Mouse (Mus musculus): Measurements from ENCODE around the gene Hps5. TPM values are rescaled to one million over a fixed set of nuclear protein-coding genes. Genes with fewer than 3 reads are reported as not detected.

Hps5 gene
- 14.9 and 15.8 TPM in 2 replicates for polyA plus RNA-seq (2015; fragmentation: Nextera tagmentation; extraction: Ambion mirVana)

DNA sequence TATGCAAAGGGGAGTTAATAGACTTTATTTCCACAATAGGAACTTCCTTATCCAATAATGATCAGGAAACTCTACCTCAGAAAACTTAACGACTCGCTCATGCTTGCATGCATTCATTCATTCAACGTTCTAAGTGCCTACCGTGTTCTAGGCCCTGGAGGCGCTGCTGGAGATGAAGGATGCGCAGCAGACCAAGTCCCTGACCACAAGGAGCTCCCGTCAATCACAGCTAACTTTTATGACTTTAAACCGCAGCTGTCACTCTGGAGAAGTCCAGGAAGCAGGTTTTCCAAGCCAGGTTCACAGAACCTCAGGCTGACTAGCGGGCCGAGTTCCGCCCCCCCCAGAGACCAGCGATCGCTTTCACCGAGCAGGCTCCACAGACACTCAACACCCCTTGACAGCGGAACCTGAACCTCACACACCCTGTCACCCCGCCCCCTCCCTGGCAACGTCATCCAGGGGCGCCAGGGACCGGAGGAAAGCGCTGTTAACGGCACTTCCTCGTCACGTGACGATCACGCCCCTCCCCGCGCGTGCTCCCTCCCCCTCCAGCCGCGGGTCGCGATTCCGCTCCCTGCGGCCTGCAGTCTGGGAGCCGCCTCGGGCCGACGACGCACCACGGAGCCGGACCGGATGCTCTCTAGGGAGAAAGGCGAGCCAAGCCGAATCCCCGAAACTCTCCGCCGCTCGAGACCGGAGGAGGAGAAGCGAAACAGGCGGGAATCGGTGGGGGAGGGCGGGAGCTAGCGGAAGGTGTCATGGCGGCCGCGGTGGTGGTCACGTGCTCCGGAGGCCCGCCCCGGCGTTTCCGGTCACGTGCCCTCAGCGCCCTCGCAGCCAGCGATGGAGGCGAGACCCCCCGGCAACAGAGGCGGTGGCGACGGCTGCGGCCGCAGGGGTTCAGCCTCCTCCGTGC, at the start of gene Hps5, which contains the start of gene Gtf2h1:
TSS of gene Hps5 (minus strand) at position 778 of the 919 bp plus-strand sequence.
TSS of gene Gtf2h1 (plus strand) at position 817 of the 919 bp plus-strand sequence.
- WGBS, result under 1% methylated on average over 73 of the region's 75 CpGs
- Histone ChIP-seq H3K27me3 (replicated peaks) (no peaks in the 10 kb centered on the region), H3K4me3 (replicated peaks) (peak within 1 kb of the TSS; percentile 70), H3K9ac (replicated peaks) (peak within 1 kb of the TSS; percentile 86), H3K9me3 (replicated peaks) (no peaks in the 10 kb centered on the region), H3K27ac (replicated peaks) (peak within 1 kb of the TSS; percentile 90), H3K36me3 (peaks cover 13% of the 10 kb centered on the region), H3K4me2 (peak within 1 kb of the TSS; percentile 85), H3K4me1 (peaks cover 45% of the 10 kb centered on the region)
- ATAC-seq (ENCODE audit: low FRiP score), result peak; percentile 99

DNA sequence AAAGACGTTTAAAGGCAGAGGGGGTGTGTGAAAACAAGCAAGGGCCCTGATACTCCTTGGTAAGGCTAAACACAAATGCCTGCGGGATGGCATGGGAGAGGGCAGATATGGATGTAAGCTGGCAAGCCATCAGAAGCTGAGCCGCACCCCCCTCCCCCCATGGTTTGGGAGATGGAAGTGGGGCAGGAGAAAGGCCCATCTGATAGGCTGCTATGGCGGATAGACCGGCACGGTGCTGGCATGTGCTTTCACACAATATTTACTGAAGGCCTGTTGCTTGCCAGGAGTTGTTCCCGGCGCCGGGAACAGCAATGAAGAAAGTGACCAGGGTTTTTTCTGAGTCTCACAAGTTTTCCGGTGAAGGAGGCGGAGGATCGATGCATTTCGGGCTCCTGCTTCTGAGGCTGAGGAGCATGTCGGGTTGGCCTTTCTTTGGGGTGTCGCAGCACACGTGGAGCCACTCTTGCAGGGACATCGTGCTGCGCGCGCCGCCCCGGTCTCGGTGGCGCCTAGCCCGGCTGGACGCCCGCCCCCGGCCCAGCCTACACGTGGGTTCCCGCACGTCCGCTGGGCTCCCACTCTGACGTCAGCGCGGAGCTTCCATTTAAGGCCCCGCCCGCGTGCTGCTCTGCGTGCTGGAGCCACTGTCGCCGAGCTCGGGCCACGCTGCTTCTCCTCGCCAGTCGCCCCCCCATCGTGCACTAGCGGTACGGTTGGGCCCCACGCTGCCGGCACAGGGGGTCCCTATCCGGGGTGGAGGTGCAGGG, 49.5 kb upstream of the Hps5 start:
- Histone ChIP-seq H3K9me3 (replicated peaks) (no peaks in the 10 kb centered on the region), H3K27me3 (replicated peaks) (no peaks in the 10 kb centered on the region; the same call in 1 of the 2 replicates), H3K27ac (replicated peaks) (peak overlapping the region; percentile 90), H3K4me3 (replicated peaks) (peak overlapping the region; percentile 87), H3K4me1 (peaks cover 21% of the 10 kb centered on the region), H3K36me3 (peaks cover 16% of the 10 kb centered on the region), H3K9ac (replicated peaks) (peak overlapping the region; percentile 87), H3K4me2 (peak overlapping the region; percentile 93)
- ATAC-seq (ENCODE audit: low FRiP score), result peak; percentile 92
- WGBS, result under 1% methylated on average over 51 of the region's 51 CpGs

DNA sequence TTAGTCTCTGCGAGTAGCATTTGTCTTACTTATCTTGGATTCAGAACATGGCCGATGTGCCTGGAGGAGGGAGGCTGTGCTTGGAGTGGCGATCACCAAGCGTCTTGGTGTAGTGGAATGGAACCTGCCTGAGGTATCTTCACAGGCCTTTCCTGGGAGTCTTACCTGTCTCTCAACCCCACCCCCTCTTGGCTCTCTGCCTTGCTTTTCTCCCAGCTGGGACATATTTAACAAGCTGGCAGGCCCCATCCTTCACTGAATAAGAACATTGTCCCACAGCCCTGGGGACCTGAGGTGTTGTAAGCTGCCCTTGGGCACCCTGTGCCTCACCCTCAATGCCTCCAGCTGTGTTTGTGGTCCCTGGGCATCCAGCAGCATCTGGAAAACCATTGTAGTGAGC, 47.7 kb upstream of the Hps5 start:
- peaks cover 32% of the 10 kb centered on the region for H3K4me1 ChIP-seq
- H3K27ac ChIP-seq (replicated peaks), result no peak overlapping the region
- H3K9me3 ChIP-seq (replicated peaks), result no peaks in the 10 kb centered on the region
- 0 out of 2 replicates have a peak, but pooled peaks cover under 1% of the 10 kb centered on the region for H3K36me3 ChIP-seq
- H3K9ac ChIP-seq (replicated peaks), result no peak overlapping the region
- no peak overlapping the region for H3K4me2 ChIP-seq
- no peak for ATAC-seq (ENCODE audit: low FRiP score)
- 88% methylated on average over 4 of the region's 4 CpGs for WGBS
- H3K27me3 ChIP-seq (replicated peaks), result no peaks in the 10 kb centered on the region; the same call in 1 of the 2 replicates
- no peak overlapping the region for H3K4me3 ChIP-seq (replicated peaks)

DNA sequence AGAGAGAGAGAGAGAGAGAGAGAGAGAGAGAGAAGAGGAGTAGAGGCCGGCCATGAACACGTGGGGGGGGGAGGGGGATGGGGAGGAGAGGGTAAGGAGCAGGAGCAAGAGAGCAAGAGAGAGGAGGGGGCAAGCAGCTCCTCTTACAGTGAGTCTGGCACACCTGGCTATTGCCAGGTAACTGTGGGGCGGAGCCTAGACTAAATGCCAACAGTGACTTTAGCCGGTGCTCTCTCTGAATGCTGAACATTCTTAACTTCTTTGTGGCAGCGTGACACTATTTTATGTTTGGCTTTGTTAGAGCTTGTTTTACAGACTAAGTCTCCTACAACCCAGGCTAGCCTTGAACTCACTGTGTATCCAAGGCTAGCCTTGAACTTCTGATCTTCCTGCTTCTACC, 46.4 kb upstream of the Hps5 start:
- peaks cover 38% of the 10 kb centered on the region for H3K4me1 ChIP-seq
- WGBS, result 38% methylated on average over 5 of the region's 5 CpGs

DNA sequence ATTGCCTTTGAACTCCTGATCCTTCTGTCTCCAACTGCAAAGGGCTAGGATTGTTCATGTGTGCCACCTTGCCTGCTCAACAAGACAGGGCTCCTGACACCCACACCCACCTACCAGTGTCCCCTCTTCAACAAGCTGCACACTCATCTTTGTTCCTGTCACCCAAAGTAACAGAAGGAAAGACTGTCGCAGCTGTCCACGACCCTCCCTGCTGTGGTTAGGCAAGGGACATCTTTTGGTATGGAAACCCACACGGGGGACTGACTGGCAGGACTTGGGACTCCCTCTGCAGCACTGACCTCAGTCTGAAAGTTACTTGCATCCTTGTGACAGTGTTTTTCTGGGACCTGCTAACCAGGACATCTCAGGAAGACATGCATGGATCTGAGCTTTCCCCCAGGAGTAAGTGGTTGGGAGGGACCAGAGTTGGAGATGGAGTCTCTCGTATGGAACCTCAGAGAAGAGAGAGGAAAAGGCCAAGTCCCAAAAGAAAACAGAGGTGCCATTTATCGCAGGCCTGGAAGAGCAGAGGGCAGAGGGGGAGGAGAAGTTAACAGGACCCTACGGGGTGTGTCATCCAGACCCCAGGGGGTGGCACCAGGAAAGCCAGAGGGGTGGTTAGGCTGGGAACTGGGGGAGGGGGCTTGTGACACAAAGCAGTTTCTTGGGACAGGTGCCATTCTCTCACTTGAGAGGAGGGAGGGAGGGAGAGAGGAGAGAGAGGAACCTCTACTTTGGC, 45.1 kb upstream of the Hps5 start, which contains the start of gene Ldha:
TSS of gene Ldha (plus strand) at position 689 of the 739 bp plus-strand sequence.
- no peak for ATAC-seq (ENCODE audit: low FRiP score)
- H3K27ac ChIP-seq (replicated peaks), result no peak within 1 kb of the TSS
- no peak within 1 kb of the TSS for H3K9ac ChIP-seq (replicated peaks)
- H3K9me3 ChIP-seq (replicated peaks), result no peaks in the 10 kb centered on the region
- no peaks in the 10 kb centered on the region; the same call in 1 of the 2 replicates for H3K27me3 ChIP-seq (replicated peaks)
- H3K4me2 ChIP-seq, result no peak within 1 kb of the TSS
- no peak within 1 kb of the TSS for H3K4me3 ChIP-seq (replicated peaks)
- peaks cover 27% of the 10 kb centered on the region for H3K4me1 ChIP-seq
- no peaks in the 10 kb centered on the region for H3K36me3 ChIP-seq
- 34% methylated on average over 6 of the region's 6 CpGs for WGBS

More for the DNA sequence above, 46.4 kb upstream of the Hps5 start:
- Histone ChIP-seq H3K9me3 (replicated peaks) (no peaks in the 10 kb centered on the region), H3K36me3 (no peaks in the 10 kb centered on the region), H3K4me2 (no peak overlapping the region), H3K4me3 (replicated peaks) (no peak overlapping the region), H3K27ac (replicated peaks) (no peak overlapping the region), H3K9ac (replicated peaks) (no peak overlapping the region), H3K27me3 (replicated peaks) (no peaks in the 10 kb centered on the region; the same call in 1 of the 2 replicates)
- ATAC-seq (ENCODE audit: low FRiP score), result no peak

DNA sequence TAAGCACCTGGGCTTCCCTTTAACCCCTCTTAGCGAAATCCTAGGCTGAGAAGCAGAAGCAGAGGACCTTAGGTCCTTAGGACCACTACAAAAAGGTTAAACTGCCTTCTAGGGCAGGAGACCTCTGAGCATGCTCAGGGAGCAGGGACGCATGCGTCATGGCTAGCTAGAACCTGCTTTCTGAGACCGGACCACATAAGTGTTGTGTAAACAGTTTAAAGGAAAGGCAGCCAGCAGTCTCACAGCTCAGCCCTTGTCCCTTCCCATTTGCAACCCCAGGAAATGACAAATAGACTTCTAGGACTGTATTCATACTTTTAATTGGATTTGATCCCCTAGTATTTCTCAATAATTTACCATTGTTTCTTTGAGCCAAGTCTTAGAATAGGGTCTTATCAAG, 44.5 kb upstream of the Hps5 start:
- peaks cover 28% of the 10 kb centered on the region for H3K4me1 ChIP-seq
- no peaks in the 10 kb centered on the region for H3K9me3 ChIP-seq (replicated peaks)
- no peak for ATAC-seq (ENCODE audit: low FRiP score)
- no peak overlapping the region for H3K9ac ChIP-seq (replicated peaks)
- H3K4me2 ChIP-seq, result no peak overlapping the region
- no peak overlapping the region for H3K4me3 ChIP-seq (replicated peaks)
- no peaks in the 10 kb centered on the region; the same call in 1 of the 2 replicates for H3K27me3 ChIP-seq (replicated peaks)
- no peaks in the 10 kb centered on the region for H3K36me3 ChIP-seq
- no peak overlapping the region for H3K27ac ChIP-seq (replicated peaks)
- WGBS, result 73% methylated on average over 4 of the region's 4 CpGs

DNA sequence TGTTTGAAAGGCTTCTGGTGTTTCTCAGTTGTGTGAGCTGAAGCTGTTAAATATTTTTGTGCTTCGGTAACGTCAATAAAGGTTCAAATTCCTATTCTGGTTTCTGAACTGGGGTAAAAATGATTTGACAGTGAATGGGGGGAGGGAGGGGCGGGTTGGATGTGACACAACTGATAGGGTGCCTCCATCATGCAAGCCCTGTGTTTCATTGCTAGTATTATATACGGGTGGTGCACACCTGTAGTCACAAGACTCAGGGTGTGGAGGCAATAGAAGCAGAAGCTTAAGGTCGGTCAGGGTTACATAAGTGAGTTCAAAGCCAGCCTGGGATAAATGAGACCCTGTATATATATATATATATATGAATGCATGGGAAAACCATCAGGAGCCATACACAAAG, 44.0 kb upstream of the Hps5 start:
- no peaks in the 10 kb centered on the region; the same call in 1 of the 2 replicates for H3K27me3 ChIP-seq (replicated peaks)
- no peak for ATAC-seq (ENCODE audit: low FRiP score)
- 76% methylated on average over 5 of the region's 5 CpGs for WGBS

DNA sequence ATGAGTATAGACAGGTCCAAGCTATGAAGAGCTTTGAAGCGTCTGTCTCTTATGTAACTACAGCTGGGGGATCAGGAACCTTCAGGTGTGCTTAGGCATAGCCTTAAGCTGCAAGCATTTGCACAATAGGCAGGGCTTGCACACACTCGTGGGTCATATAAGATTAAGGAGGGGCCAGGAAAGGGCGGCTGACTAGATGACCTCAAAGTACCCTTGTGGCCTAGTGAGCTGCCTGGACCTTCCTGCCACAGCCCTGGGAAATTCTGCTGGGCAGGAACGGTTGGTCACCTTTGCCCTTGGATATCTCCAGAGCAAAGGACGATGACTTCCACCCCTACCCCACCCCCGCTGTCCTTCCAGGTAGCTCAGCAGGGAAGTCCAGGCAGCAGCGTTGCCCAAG, 43.6 kb upstream of the Hps5 start:
- no peaks in the 10 kb centered on the region for H3K9me3 ChIP-seq (replicated peaks)
- peaks cover 25% of the 10 kb centered on the region for H3K4me1 ChIP-seq
- no peak overlapping the region for H3K4me3 ChIP-seq (replicated peaks)
- H3K9ac ChIP-seq (replicated peaks), result no peak overlapping the region
- H3K36me3 ChIP-seq, result no peaks in the 10 kb centered on the region
- peak overlapping the region; percentile 72; the same call in 1 of the 2 replicates for H3K27ac ChIP-seq (replicated peaks)
- WGBS, result 40% methylated on average over 7 of the region's 7 CpGs
- ATAC-seq (ENCODE audit: low FRiP score), result no peak
- no peaks in the 10 kb centered on the region; the same call in 1 of the 2 replicates for H3K27me3 ChIP-seq (replicated peaks)
- peak overlapping the region; percentile 37; the same call in 1 of the 2 replicates for H3K4me2 ChIP-seq

More for the DNA sequence above, 44.0 kb upstream of the Hps5 start:
- Histone ChIP-seq H3K36me3 (no peaks in the 10 kb centered on the region), H3K9me3 (replicated peaks) (no peaks in the 10 kb centered on the region), H3K4me2 (no peak overlapping the region), H3K27ac (replicated peaks) (no peak overlapping the region), H3K4me1 (peaks cover 28% of the 10 kb centered on the region), H3K4me3 (replicated peaks) (no peak overlapping the region), H3K9ac (replicated peaks) (no peak overlapping the region)

DNA sequence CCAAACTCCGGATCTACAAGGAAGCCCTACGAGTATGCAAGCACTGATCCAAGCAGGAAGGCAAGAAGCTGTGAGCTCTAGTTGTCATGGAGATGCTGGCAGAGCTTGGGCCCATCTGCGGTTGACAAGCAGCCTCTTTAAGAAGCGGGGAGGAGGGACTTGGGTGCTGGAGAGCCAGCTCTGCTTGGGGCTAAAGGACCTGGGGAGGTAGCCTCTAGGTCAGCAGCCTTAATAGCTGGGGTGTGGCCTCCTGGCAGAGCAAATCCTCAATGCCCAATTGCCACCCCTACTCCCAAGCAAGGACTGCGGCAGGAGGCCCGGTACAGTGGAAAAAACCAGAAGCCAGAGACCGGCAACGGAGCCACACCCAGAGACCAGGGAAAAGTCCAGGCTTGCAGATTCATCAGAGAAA, 43.0 kb upstream of the Hps5 start:
- no peak overlapping the region for H3K9ac ChIP-seq (replicated peaks)
- WGBS, result 7% methylated on average over 8 of the region's 8 CpGs
- H3K4me1 ChIP-seq, result peaks cover 25% of the 10 kb centered on the region
- no peaks in the 10 kb centered on the region; the same call in 1 of the 2 replicates for H3K27me3 ChIP-seq (replicated peaks)
- no peaks in the 10 kb centered on the region for H3K9me3 ChIP-seq (replicated peaks)
- peak; percentile 77 for ATAC-seq (ENCODE audit: low FRiP score)
- H3K4me2 ChIP-seq, result peak overlapping the region; percentile 37
- no peak overlapping the region for H3K4me3 ChIP-seq (replicated peaks)
- H3K27ac ChIP-seq (replicated peaks), result peak overlapping the region; percentile 72
- no peaks in the 10 kb centered on the region for H3K36me3 ChIP-seq

DNA sequence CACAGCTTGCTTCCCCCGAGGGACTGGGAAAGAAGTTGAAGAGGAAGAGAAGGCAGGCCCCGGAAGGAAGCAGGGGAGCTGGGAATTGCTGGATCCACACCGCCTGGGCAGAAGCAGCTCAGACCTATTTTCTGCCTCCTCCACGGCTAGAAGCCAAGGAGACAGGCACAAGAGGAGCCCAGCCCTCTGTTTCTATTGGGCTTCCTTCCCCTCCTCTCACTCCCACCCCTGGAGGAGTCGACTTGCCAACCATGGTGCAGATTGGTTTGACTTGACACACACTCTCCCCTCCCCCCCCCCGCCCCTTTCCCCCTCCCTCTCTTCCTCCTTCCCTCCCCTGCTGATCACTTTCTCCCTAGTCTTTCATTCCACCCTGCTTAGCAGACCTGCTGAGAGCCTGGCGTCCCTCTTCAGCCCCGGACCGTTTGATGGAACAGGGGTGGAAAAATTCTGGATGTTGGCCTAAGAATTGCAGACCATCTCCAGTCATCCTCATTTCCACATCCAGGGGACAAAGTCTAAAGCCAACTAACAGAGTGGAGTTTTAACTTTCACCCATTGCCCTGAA, 42.3 kb upstream of the Hps5 start:
- Histone ChIP-seq H3K4me3 (replicated peaks) (no peak overlapping the region), H3K4me2 (peak overlapping the region; percentile 37), H3K36me3 (no peaks in the 10 kb centered on the region), H3K27me3 (replicated peaks) (no peaks in the 10 kb centered on the region; the same call in 1 of the 2 replicates), H3K9ac (replicated peaks) (no peak overlapping the region), H3K4me1 (peaks cover 25% of the 10 kb centered on the region), H3K27ac (replicated peaks) (peak overlapping the region; percentile 72), H3K9me3 (replicated peaks) (no peaks in the 10 kb centered on the region)
- WGBS, result 1% methylated on average over 9 of the region's 9 CpGs
- ATAC-seq (ENCODE audit: low FRiP score), result peak; percentile 57; the same call in 1 of the 2 replicates
